Mouse (Mus musculus) ovary, postnatal 36 days (tissue): Measurements from ENCODE around the gene Prkce.
A peak's percentile ranks its signal among the peaks of the same experiment; 100 is the strongest.
"Not testable (repeated sequence)": the region's sequence is repeated elsewhere in the genome, so short reads cannot be mapped to it uniquely, and the experiment has no call there.

Experiments
- DNase-seq: peaks from one replicate; pipeline ENCODE4 v3.0.0; 2022; ENCODE audit warnings: low spot score, mixed read lengths

The Prkce gene

DNA sequence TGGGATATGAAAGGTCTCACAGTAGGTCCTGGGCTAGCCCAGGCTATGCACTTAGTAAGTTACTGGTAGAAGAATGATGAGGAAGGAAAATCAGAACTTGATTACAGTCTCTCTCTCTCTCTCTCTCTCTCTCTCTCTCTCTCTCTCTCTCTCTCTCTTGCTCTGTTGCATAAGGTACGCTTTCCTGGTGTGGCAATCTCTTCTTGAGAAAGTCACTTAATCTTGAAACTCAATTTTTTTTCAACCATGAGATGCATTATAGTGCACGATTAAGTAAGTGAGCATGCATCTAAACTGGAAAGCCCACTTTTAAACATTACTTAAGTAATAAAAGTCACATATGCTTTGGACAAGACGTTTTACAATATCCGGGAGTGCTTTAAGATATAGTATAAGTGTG lies 285.3 kb downstream of the Prkce start:
- DNase-seq = no peak

- no peak for DNase-seq
Measured at GRCm38 (mm10) chr17:86453673-86454350, 286.2 kb downstream of the Prkce start.

GRCm38 (mm10) chr17:86454351-86454706 lies 286.7 kb downstream of the Prkce start:
- no peak for DNase-seq

DNA sequence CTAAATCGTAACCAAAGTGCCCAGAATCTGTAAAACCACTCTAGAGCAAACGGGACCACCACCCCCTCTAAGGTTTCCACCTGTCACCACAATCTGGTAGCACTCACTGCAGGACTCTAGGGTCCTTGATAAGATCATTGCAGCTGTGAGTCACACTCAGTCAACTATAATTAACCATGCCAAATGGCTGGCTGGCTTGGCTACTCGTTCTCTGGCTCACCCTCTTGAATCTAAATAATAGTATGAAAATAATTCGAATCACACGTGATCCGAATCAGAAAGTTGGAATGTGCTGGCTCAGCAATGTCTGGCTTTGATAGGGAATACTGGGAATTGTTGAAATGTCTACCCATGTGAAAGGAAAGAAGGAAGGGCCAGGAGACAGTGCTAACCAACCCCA lies 288.9 kb downstream of the Prkce start:
- DNase-seq = no peak

GRCm38 (mm10) chr17:86458302-86458980 lies 290.9 kb downstream of the Prkce start:
- no peak for DNase-seq

GRCm38 (mm10) chr17:86460645-86461430 lies 293.3 kb downstream of the Prkce start:
- DNase-seq = no peak

GRCm38 (mm10) chr17:86463369-86463768 lies 295.8 kb downstream of the Prkce start:
- no peak for DNase-seq

- no peak for DNase-seq
Measured at GRCm38 (mm10) chr17:86464197-86464596, 296.6 kb downstream of the Prkce start.

DNA sequence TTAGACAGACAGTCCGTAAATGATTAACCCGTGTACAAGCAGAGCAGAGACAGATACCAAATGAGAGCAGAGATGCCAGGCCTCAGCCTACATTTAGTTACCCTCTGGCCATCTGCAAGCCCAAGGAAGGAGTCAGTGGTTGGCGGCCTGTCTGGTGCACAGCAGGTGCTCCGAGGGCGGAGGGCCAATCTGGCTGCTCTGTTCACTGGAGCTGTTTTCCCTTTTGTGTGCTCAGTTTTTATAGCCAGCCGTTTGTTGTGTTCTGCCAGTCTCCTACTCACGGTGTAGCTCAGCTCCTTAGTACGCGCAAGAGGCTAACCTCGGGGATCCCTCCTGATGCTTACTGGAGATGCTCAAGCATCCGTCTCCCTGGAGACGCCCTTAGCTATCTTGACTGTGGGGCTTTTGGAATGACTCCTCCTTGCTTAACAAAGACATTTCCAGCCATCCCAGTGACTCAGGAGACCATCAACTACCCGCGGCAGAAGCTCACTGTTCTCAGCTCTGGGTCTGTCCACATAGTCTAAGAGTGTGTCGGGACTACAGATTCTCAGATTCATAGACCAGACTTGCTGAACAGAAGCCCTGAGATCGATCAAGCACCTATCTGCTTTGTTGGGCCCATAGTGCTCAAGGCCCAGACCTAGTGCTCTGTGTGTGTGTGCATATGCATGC lies 297.2 kb downstream of the Prkce start:
- DNase-seq = no peak

DNA sequence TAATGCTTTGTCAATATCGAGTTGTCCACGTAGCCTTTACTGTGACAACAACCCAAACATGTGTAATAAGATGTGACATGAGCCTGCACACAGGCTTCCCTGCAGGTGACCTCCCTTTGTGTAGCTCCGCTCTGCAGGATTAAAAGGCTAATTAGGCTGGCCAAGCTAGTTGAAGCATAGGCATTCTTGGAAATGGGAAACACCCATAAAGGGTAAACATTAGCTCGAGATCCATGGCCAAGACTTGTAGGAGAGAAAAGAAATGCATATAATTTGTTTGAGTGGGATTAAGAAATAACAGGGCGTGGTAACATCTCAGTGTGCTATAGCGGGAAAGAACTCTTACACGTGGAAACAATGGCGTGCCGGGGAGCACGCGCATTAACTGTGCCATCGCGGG lies 298.3 kb downstream of the Prkce start:
- DNase-seq = no peak

DNA sequence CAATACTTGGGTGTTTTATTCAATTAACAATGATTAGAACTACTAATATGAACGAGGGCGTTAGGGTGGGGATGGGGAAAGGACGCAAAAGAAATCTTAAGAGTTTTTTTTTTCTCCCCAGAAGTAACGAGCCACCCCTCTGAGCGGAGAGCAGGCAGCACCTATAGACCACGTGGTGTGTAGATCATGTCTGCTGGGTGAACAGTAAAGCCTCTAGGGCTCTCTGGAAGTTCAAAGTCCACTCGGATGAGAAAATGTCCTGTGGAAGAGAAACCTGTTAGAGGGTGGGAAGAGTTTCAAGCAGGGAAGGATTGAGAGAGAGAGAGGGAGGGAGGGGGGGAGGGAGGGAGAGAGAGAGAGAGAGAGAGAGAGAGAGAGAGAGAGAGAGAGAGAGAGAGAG lies 298.8 kb downstream of the Prkce start:
- DNase-seq = no peak

DNA sequence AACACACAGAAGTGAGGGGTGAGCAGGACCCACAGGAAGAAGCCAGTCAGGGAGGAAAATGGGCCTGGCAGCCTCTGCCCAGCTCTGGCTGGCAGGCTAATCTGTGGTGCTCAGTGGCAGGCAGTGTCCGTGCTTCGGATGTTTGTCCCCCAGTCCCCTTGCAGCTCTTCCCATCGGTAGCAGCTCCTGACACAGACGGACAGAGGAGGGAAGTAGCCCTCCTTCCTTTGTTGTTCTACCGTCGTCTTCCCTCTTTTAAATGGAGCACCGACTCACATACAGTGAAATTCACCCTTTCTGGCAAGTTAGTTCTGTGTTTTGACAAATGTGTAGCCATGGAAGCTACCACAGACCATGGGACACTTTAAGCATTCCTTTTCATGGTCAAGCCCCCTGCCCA lies 299.3 kb downstream of the Prkce start:
- DNase-seq = no peak

GRCm38 (mm10) chr17:86467291-86467898 lies 299.8 kb downstream of the Prkce start:
- DNase-seq = no peak

DNA sequence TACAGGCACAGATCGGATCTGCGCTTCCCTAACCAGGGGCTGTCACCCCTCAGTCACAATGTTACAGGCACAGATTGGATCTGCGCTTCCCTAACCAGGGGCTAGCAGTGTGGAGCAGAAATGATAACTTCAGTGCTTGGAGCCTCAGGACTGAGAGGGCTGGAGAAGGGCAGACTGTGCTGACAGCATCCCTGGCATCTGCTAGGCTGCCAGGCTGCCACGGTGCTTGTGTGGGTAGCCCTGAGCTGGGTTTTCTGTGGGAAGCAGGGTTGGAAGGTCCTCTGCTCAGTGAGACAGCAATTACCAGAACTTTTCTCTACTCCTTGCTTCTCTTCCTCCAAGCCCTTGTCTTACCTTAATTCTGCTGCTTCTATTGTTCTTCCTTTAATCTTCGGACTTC lies 300.4 kb downstream of the Prkce start:
- DNase-seq = no peak

GRCm38 (mm10) chr17:86470160-86470559 lies 302.6 kb downstream of the Prkce start:
- DNase-seq = no peak

- DNase-seq = no peak
Measured at GRCm38 (mm10) chr17:86471684-86472083, 304.1 kb downstream of the Prkce start.

- DNase-seq = no peak
Measured at GRCm38 (mm10) chr17:86476674-86477073, 309.1 kb downstream of the Prkce start.

- DNase-seq = not testable (repeated sequence)
Measured at GRCm38 (mm10) chr17:86477401-86477800, 309.8 kb downstream of the Prkce start.

GRCm38 (mm10) chr17:86479406-86479805 lies 311.8 kb downstream of the Prkce start:
- DNase-seq = no peak

GRCm38 (mm10) chr17:86482675-86483074 lies 315.1 kb downstream of the Prkce start:
- no peak for DNase-seq

DNA sequence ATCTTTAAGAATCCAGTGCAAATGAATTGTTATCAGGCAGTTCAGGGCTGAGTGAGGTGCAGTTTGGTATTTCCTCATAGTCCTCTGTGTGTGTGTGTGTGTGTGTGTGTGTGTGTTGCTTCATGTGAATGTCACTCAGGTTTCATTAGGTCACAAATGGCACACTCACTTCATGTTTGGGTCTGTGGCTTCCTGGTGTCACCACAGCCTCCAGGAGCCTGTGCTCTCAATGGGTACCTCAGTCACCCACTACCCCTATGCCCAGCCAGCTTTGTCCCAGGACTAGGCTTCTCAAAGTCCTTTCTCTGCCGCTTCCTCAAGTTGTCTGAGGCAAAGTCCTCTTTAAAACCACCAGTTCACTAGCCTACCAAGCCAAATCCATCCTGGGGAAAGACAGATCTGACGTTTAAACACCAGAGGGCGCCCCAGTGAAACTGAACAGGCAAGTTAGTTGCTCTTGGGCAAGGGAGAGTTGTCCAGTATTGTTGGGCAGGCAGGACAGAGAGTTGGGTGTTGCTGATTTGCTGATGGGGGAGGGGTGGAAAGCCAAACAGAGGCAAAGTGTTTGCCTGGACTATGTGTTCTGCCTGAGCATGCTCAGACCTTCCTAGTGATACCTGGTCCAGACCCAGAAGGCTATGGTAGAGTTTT lies 316.6 kb downstream of the Prkce start:
- DNase-seq = peak; percentile 69

- no peak for DNase-seq
Measured at GRCm38 (mm10) chr17:86486657-86487056, 319.1 kb downstream of the Prkce start.
